Mouse (Mus musculus): ENCODE data around the gene Gsg1. TPM values are rescaled to one million over a fixed set of nuclear protein-coding genes. Genes with fewer than 3 reads are reported as not detected.

Gene Gsg1
- polyA plus RNA-seq, 2 experiments: 0.13 TPM; not detected in 1

DNA sequence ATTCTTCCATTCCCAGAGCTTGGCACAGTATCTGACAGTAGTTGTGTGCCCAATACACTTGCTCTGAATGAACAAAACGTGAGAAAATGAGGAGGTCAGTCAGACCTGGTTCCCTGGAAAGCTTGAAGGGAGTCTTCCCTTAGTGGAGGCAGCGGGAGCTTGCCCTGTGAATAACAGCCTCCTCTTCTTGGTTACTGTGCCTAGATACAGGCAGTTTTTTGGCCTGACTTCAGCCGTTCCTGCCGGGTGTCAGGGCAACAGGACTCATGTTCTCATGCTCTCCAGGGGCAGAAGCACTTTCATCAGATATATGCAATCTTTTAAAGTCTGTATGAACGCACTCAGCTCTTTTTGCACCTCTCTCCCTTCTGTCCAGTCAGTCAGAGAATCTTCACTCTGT lies 25.1 kb upstream of the Gsg1 start:
- no peak overlapping the region for H3K4me3 ChIP-seq (ENCODE audit: insufficient read depth in 1 of 2, low read depth in 2 of 2, low read length in 2 of 2)
- WGBS (ENCODE audit: insufficient replicate concordance): 56% methylated on average over 5 of the region's 5 CpGs

DNA sequence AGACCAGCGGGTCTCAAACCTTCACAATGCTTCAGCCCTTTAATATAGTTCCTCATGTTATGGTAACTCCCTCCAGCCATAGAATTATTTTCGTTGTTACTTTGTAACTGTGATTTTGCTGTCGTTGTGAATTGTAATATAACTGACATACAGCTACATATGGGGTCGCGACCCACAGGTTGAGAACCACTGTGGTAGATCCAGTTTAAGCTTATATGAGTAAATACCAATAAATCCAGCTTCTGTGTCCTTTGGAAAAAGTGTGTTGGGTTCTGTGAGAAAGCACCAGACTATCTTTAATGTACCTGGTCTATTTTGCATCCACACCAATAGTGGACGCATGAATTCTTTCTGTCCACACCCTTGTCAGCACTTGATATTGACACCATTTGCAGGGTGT lies 24.2 kb upstream of the Gsg1 start:
- Histone ChIP-seq H3K4me3 (ENCODE audit: insufficient read depth in 1 of 2, low read depth in 2 of 2, low read length in 2 of 2) (no peak overlapping the region), H3K27ac (no peak overlapping the region), H3K4me1 (replicated peaks; ENCODE audit: control insufficient read depth in 2 of 2, insufficient read depth in 2 of 2, low read length in 1 of 2) (no peaks in the 10 kb centered on the region), H3K27me3 (ENCODE audit: control insufficient read depth, insufficient read depth, low read length) (no peaks in the 10 kb centered on the region), H3K9me3 (ENCODE audit: control insufficient read depth, low read length) (no peaks in the 10 kb centered on the region), H3K36me3 (replicated peaks; ENCODE audit: control insufficient read depth, insufficient read depth, low read depth) (no peaks in the 10 kb centered on the region), H3K9ac (replicated peaks) (no peak overlapping the region), H3K4me2 (ENCODE audit: low read depth) (no peak overlapping the region)
- TF ChIP-seq EP300 (IDR thresholded peaks at IDR 0.05; ENCODE audit: low read depth) (no peak), CTCF (IDR thresholded peaks at IDR 0.05; ENCODE audit: low read depth) (no peak)
- DNase-seq (ENCODE audit: low read depth in 3 of 3, low spot score in 3 of 3) (no peak), ATAC-seq (ENCODE audit: insufficient read depth) (no peak)
- WGBS (ENCODE audit: insufficient replicate concordance): 57% methylated on average over 6 of the region's 6 CpGs

More for the DNA sequence above, 25.1 kb upstream of the Gsg1 start:
- DNase-seq (ENCODE audit: low read depth in 3 of 3, low spot score in 3 of 3): no peak
- no peaks in the 10 kb centered on the region for H3K27me3 ChIP-seq (ENCODE audit: control insufficient read depth, insufficient read depth, low read length)
- H3K9me3 ChIP-seq (ENCODE audit: control insufficient read depth, low read length): no peaks in the 10 kb centered on the region
- no peaks in the 10 kb centered on the region for H3K4me1 ChIP-seq (replicated peaks; ENCODE audit: control insufficient read depth in 2 of 2, insufficient read depth in 2 of 2, low read length in 1 of 2)
- H3K27ac ChIP-seq: no peak overlapping the region
- no peaks in the 10 kb centered on the region for H3K36me3 ChIP-seq (replicated peaks; ENCODE audit: control insufficient read depth, insufficient read depth, low read depth)
- no peak for ATAC-seq (ENCODE audit: insufficient read depth)
- TF ChIP-seq EP300 (IDR thresholded peaks at IDR 0.05; ENCODE audit: low read depth) (no peak), CTCF (IDR thresholded peaks at IDR 0.05; ENCODE audit: low read depth) (no peak)
- no peak overlapping the region for H3K4me2 ChIP-seq (ENCODE audit: low read depth)
- no peak overlapping the region for H3K9ac ChIP-seq (replicated peaks)

DNA sequence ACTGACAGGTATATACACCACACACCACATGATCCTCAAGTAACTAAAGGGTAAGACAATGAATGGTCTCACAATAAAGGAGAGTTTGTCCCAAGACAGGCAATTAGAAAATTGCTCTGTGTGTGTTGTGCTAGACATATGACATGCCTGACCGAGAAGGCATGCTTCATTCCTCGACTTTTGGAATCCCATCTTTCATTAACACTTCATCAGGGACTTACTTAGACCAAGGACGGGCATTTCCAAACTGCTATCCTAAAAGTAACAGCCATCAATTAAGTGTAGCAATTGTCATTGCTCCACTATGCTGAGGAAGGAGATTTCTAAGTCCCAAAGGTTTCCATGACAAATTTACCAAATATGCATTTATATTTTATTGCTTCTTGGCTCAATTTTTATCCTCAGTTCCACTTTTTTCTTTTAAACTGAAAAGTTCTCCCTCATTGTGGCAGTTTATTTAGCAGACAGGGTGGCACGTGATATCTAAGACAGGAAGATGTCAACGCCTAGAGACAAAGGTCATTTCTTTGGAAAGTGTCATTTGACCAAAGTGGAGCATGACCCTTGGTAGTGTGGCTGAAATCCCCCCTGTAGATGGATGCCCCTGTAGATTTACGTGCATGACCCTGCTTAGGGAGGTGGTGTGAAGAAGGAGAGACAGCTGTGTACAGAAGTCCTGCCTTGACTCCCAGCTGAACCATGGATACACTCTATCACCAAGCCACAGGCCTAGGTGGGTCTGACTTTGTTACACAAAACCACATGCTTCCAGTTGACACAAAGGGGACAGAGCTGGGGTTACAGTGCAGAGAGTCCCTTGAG lies 22.5 kb upstream of the Gsg1 start:
- H3K4me2 ChIP-seq (ENCODE audit: low read depth): no peak overlapping the region
- no peaks in the 10 kb centered on the region for H3K9me3 ChIP-seq (ENCODE audit: control insufficient read depth, low read length)
- no peak overlapping the region for H3K4me3 ChIP-seq (ENCODE audit: insufficient read depth in 1 of 2, low read depth in 2 of 2, low read length in 2 of 2)
- H3K27me3 ChIP-seq (ENCODE audit: control insufficient read depth, insufficient read depth, low read length): no peaks in the 10 kb centered on the region
- H3K36me3 ChIP-seq (replicated peaks; ENCODE audit: control insufficient read depth, insufficient read depth, low read depth): no peaks in the 10 kb centered on the region
- ATAC-seq (ENCODE audit: insufficient read depth) (no peak), DNase-seq (ENCODE audit: low read depth in 3 of 3, low spot score in 3 of 3) (no peak)
- H3K9ac ChIP-seq (replicated peaks): no peak overlapping the region
- WGBS (ENCODE audit: insufficient replicate concordance): 49% methylated on average over 6 of the region's 6 CpGs
- no peaks in the 10 kb centered on the region for H3K4me1 ChIP-seq (replicated peaks; ENCODE audit: control insufficient read depth in 2 of 2, insufficient read depth in 2 of 2, low read length in 1 of 2)
- H3K27ac ChIP-seq: no peak overlapping the region
- TF ChIP-seq CTCF (IDR thresholded peaks at IDR 0.05; ENCODE audit: low read depth): no peak
- no peak for TF ChIP-seq EP300 (IDR thresholded peaks at IDR 0.05; ENCODE audit: low read depth)

DNA sequence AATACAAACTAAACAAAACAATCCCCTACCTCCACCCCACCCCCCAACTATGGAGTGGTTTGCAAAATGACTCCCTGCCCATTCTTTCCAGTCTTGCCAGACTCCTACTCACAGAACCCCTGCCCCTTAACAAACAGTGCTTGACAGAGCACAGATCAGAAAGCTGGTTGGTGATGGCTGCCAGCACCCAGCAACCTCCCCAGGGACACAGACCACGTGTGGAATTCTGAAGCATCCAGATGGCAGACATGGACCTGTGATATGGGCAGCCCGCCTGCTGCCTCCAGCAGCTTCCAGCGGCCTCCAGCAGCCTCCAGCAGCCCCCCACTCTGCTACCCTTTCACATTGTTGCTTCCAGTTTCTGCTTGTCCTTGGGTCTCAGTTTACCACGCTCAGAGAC lies 21.1 kb upstream of the Gsg1 start:
- ATAC-seq (ENCODE audit: insufficient read depth) (no peak), DNase-seq (ENCODE audit: low read depth in 3 of 3, low spot score in 3 of 3) (no peak)
- no peaks in the 10 kb centered on the region for H3K4me1 ChIP-seq (replicated peaks; ENCODE audit: control insufficient read depth in 2 of 2, insufficient read depth in 2 of 2, low read length in 1 of 2)
- no peak overlapping the region for H3K27ac ChIP-seq
- H3K4me2 ChIP-seq (ENCODE audit: low read depth): no peak overlapping the region
- no peak overlapping the region for H3K9ac ChIP-seq (replicated peaks)
- no peaks in the 10 kb centered on the region for H3K9me3 ChIP-seq (ENCODE audit: control insufficient read depth, low read length)
- no peak for TF ChIP-seq CTCF (IDR thresholded peaks at IDR 0.05; ENCODE audit: low read depth)
- 41% methylated on average over 4 of the region's 4 CpGs for WGBS (ENCODE audit: insufficient replicate concordance)
- H3K36me3 ChIP-seq (replicated peaks; ENCODE audit: control insufficient read depth, insufficient read depth, low read depth): no peaks in the 10 kb centered on the region
- no peak overlapping the region for H3K4me3 ChIP-seq (ENCODE audit: insufficient read depth in 1 of 2, low read depth in 2 of 2, low read length in 2 of 2)
- no peaks in the 10 kb centered on the region for H3K27me3 ChIP-seq (ENCODE audit: control insufficient read depth, insufficient read depth, low read length)

DNA sequence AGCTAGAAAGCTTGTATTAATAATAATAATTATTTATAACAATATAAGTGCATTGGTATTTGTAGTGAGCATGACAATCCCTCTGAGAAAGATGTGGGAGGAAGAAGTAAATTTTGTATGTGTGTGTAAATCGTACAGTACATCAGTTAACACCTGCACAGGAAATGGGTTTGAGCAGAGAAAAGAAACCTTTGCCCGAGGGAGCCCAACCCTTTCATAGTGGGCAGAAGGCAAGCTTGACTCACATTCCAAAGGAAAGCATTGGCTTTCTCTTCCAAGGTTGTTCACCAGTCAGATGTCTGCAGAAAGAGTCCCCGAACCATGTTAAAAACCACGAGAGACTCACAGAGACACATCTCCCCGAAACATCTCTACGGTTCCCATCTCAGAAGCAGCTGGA lies 18.9 kb upstream of the Gsg1 start:
- H3K4me2 ChIP-seq (ENCODE audit: low read depth): no peak overlapping the region
- no peak for ATAC-seq (ENCODE audit: insufficient read depth)
- H3K36me3 ChIP-seq (replicated peaks; ENCODE audit: control insufficient read depth, insufficient read depth, low read depth): no peaks in the 10 kb centered on the region
- no peaks in the 10 kb centered on the region for H3K27me3 ChIP-seq (ENCODE audit: control insufficient read depth, insufficient read depth, low read length)
- no peaks in the 10 kb centered on the region for H3K9me3 ChIP-seq (ENCODE audit: control insufficient read depth, low read length)
- no peak for TF ChIP-seq CTCF (IDR thresholded peaks at IDR 0.05; ENCODE audit: low read depth)
- no peak for TF ChIP-seq EP300 (IDR thresholded peaks at IDR 0.05; ENCODE audit: low read depth)
- WGBS (ENCODE audit: insufficient replicate concordance): 57% methylated on average over 6 of the region's 6 CpGs
- H3K27ac ChIP-seq: no peak overlapping the region
- DNase-seq (ENCODE audit: low read depth in 3 of 3, low spot score in 3 of 3): no peak
- no peak overlapping the region for H3K4me3 ChIP-seq (ENCODE audit: insufficient read depth in 1 of 2, low read depth in 2 of 2, low read length in 2 of 2)
- no peaks in the 10 kb centered on the region; a peak in 1 of 4 replicates for H3K4me1 ChIP-seq (replicated peaks; ENCODE audit: control insufficient read depth in 2 of 2, insufficient read depth in 2 of 2, low read length in 1 of 2)
- H3K9ac ChIP-seq (replicated peaks): no peak overlapping the region
